Mouse (Mus musculus) neural tube, embryonic 13.5 days (tissue): ENCODE measurements around the gene Nmnat2. TPM values are rescaled to one million over a fixed set of nuclear protein-coding genes. Genes with fewer than 3 reads are reported as not detected.

Source experiments
- ATAC-seq: fragments of 200-750 bp; cut with Nextera tagmentation; 2 replicates; pipeline ENCODE4 v1.8.0; 2017; ENCODE audit warnings: low read depth, mild to moderate bottlenecking, moderate TSS enrichment, moderate library complexity
- H3K27ac ChIP-seq: fragments of 300-500 bp; sonication (generic); replicated peaks from 2 replicates; pipeline ENCODE4 v1.5.1; 2015; ENCODE audit warnings: moderate library complexity, mild to moderate bottlenecking, inconsistent platforms
- H3K27me3 ChIP-seq: fragments of 300-500 bp; sonication (generic); 2 replicates; pipeline ENCODE4 v1.6.1; 2015; ENCODE audit warnings: mild to moderate bottlenecking, inconsistent platforms
- H3K36me3 ChIP-seq: fragments of 300-500 bp; sonication (generic); 2 replicates; pipeline ENCODE4 v1.6.1; 2015; ENCODE audit warnings: mild to moderate bottlenecking, inconsistent platforms
- H3K4me1 ChIP-seq: fragments of 300-500 bp; sonication (generic); replicated peaks from 2 replicates; pipeline ENCODE4 v1.6.1; 2015; ENCODE audit warnings: inconsistent platforms
- H3K4me2 ChIP-seq: fragments of 300-500 bp; sonication (generic); 2 replicates; pipeline ENCODE4 v1.6.1; 2015; ENCODE audit warnings: inconsistent platforms, mild to moderate bottlenecking, moderate library complexity
- H3K4me3 ChIP-seq: fragments of 300-500 bp; sonication (generic); 2 replicates; pipeline ENCODE4 v1.5.1; 2015; ENCODE audit warnings: mild to moderate bottlenecking, inconsistent platforms
- H3K9ac ChIP-seq: fragments of 300-500 bp; sonication (generic); 2 replicates; pipeline ENCODE4 v1.6.1; 2015; ENCODE audit warnings: moderate library complexity, mild to moderate bottlenecking, inconsistent platforms
- H3K9me3 ChIP-seq: fragments of 300-500 bp; sonication (generic); 2 replicates; pipeline ENCODE4 v1.6.1; 2016; ENCODE audit warnings: inconsistent platforms
- WGBS: fragments of 180-500 bp; shearing (Covaris S2); methylation state at CpG from one replicate; pipeline ENCODE4 v1.1.7; 2015; 5-methylcytosine and 5-hydroxymethylcytosine counted together
- polyA plus RNA-seq: library from polyadenylated mRNA; unstranded; fragments of >200 nt; fragmentation: Nextera tagmentation; extraction: Ambion mirVana; gene quantifications from 2 replicates; pipeline ENCODE4 v1.2.1, GENCODE M21; 2015

Nmnat2 gene
- polyA plus RNA-seq, 1 experiment from 2014 or later: 76.4 TPM

DNA sequence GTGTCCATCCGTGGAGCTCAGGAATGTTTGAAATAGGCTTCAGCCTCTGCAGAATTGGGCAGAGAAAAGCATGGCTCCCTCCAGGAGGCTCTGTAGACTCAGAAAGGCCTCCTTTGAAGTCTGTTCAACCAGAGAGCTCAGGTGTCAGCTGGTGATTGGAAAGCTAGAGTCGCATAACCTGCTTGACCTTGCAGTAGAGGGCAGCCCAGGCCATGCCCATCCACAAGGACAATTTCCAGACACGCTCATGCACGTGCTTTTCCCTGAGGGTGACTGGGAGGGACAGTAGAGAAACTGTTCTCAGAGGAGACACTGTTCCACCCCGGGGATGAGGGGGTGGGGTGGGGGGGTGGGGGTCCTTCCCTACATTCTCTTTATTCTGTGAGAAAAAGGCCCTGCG, 76.6 kb downstream of the Nmnat2 start:
- H3K27ac ChIP-seq: peak overlapping the region; percentile 33; the same call in 1 of the 2 replicates
- no peak for ATAC-seq
- H3K27me3 ChIP-seq: no peaks in the 10 kb centered on the region
- 41% methylated on average over 6 of the region's 6 CpGs for WGBS
- H3K4me1 ChIP-seq: peaks cover 55% of the 10 kb centered on the region
- peak overlapping the region; percentile 35 for H3K4me2 ChIP-seq
- no peaks in the 10 kb centered on the region for H3K36me3 ChIP-seq
- peak overlapping the region; percentile 17; the same call in 1 of the 2 replicates for H3K4me3 ChIP-seq
- peak overlapping the region; percentile 26; the same call in 1 of the 2 replicates for H3K9ac ChIP-seq
- H3K9me3 ChIP-seq: no peaks in the 10 kb centered on the region

DNA sequence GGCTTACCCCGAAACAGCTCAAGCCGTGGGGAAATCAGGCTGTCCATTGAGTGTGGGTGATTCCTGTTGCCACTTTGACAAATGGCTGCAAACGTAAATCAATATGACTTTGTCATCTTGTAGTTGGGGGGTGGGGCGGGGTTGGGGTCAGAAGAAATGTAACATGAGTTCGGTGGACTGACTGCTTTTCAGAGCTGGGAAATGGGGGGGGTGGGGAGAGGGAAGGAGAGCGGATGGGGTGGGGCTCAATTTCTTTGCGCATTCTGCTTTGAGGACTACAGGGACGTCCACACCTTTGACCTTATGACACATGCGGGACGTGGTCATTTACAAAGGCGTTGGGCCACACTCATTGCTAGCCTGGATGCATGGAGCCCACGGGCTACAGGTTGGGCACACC, 77.2 kb downstream of the Nmnat2 start:
- no peaks in the 10 kb centered on the region for H3K27me3 ChIP-seq
- H3K4me2 ChIP-seq: peak overlapping the region; percentile 35
- peaks cover 59% of the 10 kb centered on the region for H3K4me1 ChIP-seq
- 57% methylated on average over 12 of the region's 12 CpGs for WGBS
- no peak for ATAC-seq
- peak overlapping the region; percentile 17 for H3K4me3 ChIP-seq
- no peaks in the 10 kb centered on the region for H3K9me3 ChIP-seq
- H3K9ac ChIP-seq: peak overlapping the region; percentile 26; the same call in 1 of the 2 replicates
- H3K27ac ChIP-seq: peak overlapping the region; percentile 33; the same call in 1 of the 2 replicates
- H3K36me3 ChIP-seq: no peaks in the 10 kb centered on the region

DNA sequence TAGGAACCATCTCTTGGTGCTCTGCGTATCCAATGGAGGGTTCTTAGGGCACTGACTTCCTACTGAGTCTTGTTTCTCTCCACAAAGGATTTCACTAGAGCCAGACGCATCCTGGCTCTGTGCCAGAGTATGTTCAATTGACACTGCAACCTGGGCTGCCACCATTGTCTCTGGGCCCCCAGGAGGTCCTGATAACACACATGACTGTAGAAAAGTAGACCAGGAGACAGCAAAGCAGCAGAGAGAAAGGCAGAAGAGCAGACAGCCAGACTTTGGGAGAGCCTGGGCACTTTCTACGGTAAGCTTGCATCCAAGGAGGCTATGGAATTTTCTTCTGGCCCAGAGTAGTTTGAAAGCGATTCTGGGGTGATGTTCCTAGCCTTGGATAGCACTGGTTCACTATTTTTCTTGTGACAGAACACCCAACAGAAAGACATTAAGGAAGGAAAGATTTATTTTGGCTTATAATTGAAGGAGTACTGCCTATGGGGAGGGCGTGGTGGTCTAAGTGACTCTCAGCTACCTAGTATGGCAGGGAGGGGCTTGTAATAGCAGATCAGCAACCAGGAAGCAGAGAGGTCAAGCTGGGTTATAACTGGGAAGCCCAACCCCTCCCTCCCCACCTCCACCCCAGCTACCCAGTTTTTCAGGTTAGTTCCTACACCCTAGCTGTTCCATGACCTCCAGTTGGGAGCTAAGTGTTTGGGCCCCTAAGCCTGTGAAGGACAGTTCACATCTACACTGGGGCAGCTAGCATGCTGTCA, 78.5 kb downstream of the Nmnat2 start:
- Histone ChIP-seq H3K9me3 (no peaks in the 10 kb centered on the region), H3K36me3 (0 out of 2 replicates have a peak, but pooled peaks cover 1% of the 10 kb centered on the region), H3K4me2 (no peak overlapping the region), H3K27me3 (no peaks in the 10 kb centered on the region), H3K27ac (peak overlapping the region; percentile 35), H3K4me3 (no peak overlapping the region), H3K9ac (peak overlapping the region; percentile 26; the same call in 1 of the 2 replicates), H3K4me1 (peaks cover 62% of the 10 kb centered on the region)
- ATAC-seq: no peak
- WGBS: 44% methylated on average over 5 of the region's 5 CpGs

DNA sequence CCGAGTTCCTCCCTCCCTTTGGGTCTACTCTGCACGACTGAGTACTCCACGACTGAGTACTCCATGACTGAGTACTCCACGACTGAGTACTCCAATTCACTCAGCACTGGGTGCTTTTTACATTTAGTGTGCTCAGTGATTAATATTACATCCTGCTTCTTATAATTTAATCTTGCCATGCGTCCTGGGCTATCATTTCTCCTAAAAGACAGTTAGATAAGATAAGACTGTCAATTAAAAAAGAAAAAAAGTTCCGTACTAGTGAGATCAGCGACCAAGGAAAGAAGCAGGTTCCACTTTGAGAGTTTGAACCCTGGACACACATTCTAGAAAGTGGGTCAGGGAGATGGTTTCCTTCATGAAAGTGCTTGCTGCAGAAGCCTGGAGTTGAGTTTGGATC, 79.3 kb downstream of the Nmnat2 start:
- no peak overlapping the region for H3K4me3 ChIP-seq
- no peaks in the 10 kb centered on the region for H3K9me3 ChIP-seq
- ATAC-seq: no peak
- 0 out of 2 replicates have a peak, but pooled peaks cover 3% of the 10 kb centered on the region for H3K36me3 ChIP-seq
- H3K27me3 ChIP-seq: no peaks in the 10 kb centered on the region
- 87% methylated on average over 7 of the region's 7 CpGs for WGBS
- H3K4me2 ChIP-seq: no peak overlapping the region
- peaks cover 62% of the 10 kb centered on the region for H3K4me1 ChIP-seq
- H3K27ac ChIP-seq: no peak overlapping the region
- H3K9ac ChIP-seq: no peak overlapping the region

DNA sequence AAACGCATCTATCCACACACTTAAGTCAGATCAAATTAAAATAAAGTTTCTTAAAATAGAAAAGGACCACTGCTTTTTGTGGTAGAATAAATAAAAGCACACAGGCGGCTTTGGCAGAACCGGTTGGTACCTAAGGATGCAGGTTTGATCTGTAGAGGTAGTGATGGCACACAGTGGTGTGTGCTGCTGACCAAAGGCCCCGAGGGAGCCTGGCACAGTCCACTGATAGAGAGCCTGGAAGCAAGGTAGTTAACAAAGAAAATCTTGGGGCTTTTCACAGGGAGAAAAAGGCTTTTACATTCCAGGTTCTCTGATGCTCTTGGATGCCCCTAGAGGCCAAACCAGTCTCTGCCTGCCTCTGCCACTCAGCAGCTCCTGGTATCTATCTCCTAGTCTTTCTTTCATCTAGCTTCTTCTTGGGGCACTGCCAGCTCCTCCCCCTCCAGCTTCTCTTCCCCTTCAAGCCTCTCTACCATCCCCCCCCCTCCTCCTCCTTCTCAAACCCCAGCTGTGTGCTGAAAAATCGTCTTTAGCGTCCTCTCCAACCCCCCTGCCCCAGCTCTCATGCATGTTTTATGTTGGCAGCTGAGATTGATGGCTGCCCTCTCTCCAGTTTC, 80.6 kb downstream of the Nmnat2 start:
- peak overlapping the region; percentile 90 for H3K27ac ChIP-seq
- H3K36me3 ChIP-seq: 0 out of 2 replicates have a peak, but pooled peaks cover 3% of the 10 kb centered on the region
- 36% methylated on average over 6 of the region's 6 CpGs for WGBS
- H3K9ac ChIP-seq: peak overlapping the region; percentile 55
- H3K4me2 ChIP-seq: no peak overlapping the region
- no peaks in the 10 kb centered on the region for H3K9me3 ChIP-seq
- H3K27me3 ChIP-seq: no peaks in the 10 kb centered on the region
- H3K4me3 ChIP-seq: no peak overlapping the region
- peak; percentile 51 for ATAC-seq
- H3K4me1 ChIP-seq: peaks cover 72% of the 10 kb centered on the region

DNA sequence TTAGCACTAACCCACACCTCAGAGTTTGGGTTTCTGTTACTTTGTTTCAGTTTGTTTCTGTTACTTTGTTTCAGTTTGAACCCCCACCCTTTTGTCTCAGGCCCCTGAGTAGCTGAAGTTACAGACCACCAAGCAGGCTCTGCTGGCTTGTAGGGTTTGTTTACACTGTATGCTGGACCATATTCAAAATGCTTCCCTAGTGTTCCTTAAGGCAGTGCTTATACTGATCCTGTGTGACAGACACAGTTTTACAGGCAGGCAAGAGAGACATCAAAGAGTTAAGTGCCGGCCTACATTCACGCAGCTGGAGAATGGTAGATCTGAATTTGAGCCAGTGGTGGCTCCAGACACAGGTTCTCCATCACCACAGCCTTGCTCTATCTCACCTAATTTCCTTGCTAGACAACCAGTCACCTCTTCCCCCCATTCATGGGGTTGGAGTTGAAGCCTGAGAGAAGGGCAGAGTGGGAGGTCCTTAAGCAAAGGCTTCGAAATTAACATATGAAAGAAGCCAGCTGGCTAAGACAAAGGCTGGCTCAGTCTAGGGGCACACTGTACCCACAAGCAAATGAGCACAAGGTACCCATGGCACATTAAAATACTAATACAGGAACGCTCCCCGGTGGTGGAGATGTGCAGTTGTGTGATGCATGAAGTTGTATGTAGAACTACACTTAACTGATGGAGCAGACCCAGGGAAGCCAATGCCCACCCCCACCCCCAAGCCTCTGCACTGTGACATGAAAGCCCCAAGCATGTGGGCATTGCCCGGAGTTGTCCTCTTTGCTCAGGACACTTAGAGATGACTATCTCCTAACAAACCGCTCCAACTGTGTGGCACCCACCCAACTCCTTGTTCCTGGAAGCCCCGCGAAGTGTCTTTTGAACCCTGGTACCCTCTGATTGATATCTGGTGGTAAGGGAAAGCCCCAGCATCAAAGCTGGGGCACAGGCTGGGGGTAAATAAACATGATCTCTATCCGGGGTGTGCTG, 82.9 kb downstream of the Nmnat2 start:
- H3K9ac ChIP-seq: no peak overlapping the region
- peak overlapping the region; percentile 46 for H3K27ac ChIP-seq
- H3K27me3 ChIP-seq: 0 out of 2 replicates have a peak, but pooled peaks cover 3% of the 10 kb centered on the region
- 51% methylated on average over 10 of the region's 10 CpGs for WGBS
- H3K36me3 ChIP-seq: 0 out of 2 replicates have a peak, but pooled peaks cover 3% of the 10 kb centered on the region
- H3K4me3 ChIP-seq: no peak overlapping the region
- H3K9me3 ChIP-seq: no peaks in the 10 kb centered on the region
- H3K4me2 ChIP-seq: no peak overlapping the region
- peaks cover 66% of the 10 kb centered on the region for H3K4me1 ChIP-seq
- peak; percentile 18; the same call in 1 of the 2 replicates for ATAC-seq

DNA sequence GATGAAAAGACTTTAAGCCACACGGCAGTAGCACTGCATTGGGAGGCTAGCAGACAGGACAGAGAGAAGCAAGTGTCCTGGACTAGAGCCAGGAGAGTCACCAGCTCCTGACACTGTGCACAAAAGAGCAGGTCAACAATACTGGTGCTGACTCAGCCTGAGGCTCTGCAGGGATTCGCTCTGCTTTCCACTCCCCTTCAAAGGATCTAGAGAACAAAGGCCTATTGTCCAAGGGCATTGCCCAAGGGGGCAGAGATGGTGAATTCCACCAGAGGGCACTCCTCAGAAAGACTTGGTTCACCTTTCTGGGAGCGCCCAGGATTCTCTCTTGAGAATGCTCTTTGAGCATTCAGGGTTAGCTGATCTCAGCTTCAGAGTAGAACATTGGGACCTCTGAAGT, 85.3 kb downstream of the Nmnat2 start:
- 0 out of 2 replicates have a peak, but pooled peaks cover 3% of the 10 kb centered on the region for H3K36me3 ChIP-seq
- ATAC-seq: no peak; the same call in 1 of the 2 replicates
- peak overlapping the region; percentile 61 for H3K27ac ChIP-seq
- no peak overlapping the region for H3K4me3 ChIP-seq
- peaks cover 75% of the 10 kb centered on the region for H3K4me1 ChIP-seq
- H3K9me3 ChIP-seq: no peaks in the 10 kb centered on the region
- H3K4me2 ChIP-seq: no peak overlapping the region
- no peak overlapping the region for H3K9ac ChIP-seq
- H3K27me3 ChIP-seq: peaks cover 3% of the 10 kb centered on the region; the same call in 1 of the 2 replicates
- WGBS: 16% methylated on average over 3 of the region's 3 CpGs

DNA sequence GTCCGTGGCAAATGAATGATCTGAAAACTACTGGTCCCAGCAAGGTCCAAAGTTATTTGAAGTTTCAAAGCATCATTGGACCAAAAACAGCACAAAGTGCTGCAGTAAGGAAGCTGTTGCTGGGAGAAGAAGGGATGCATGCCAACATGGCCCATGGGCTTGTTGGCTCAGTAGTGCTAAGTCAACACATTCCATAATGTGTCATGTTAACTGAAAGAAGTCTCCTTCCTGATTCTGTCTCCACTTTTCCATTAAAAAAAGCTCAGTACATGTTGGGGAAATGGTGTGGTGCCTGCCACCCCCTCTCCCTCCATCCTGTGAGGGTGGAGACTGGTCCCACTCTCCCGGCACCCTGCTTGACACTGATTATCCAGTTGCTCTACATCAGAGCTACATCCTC, 86.3 kb downstream of the Nmnat2 start:
- 76% methylated on average over 2 of the region's 2 CpGs for WGBS

DNA sequence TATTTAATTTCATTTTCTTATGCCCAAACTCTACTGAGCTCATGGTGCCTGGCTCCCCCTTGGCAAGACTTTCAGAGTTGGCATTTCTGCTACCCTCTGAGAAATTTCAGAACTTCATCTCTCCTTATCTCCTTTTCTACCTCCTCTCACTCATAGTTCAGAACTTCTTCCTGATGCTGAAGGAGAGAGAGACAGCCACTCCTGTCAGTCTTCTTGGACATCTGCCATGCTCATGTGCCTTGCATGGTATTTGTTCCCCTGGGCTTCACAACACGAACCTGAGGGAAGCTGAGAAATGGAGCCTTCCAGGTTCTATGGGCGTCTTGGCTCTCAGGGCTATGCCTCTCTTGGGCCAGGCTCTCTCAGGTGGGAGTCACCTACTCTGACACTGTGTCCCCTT, 87.5 kb downstream of the Nmnat2 start:
- H3K36me3 ChIP-seq: 0 out of 2 replicates have a peak, but pooled peaks cover 3% of the 10 kb centered on the region
- no peak overlapping the region for H3K4me2 ChIP-seq
- H3K27me3 ChIP-seq: peaks cover 15% of the 10 kb centered on the region
- ATAC-seq: no peak
- H3K4me3 ChIP-seq: no peak overlapping the region
- 73% methylated on average over 2 of the region's 2 CpGs for WGBS
- peaks cover 58% of the 10 kb centered on the region for H3K4me1 ChIP-seq
- H3K27ac ChIP-seq: no peak overlapping the region
- H3K9ac ChIP-seq: no peak overlapping the region
- no peaks in the 10 kb centered on the region for H3K9me3 ChIP-seq

More for the DNA sequence above, 86.3 kb downstream of the Nmnat2 start:
- peaks cover 9% of the 10 kb centered on the region for H3K27me3 ChIP-seq
- peak overlapping the region; percentile 61; the same call in 1 of the 2 replicates for H3K27ac ChIP-seq
- peaks cover 69% of the 10 kb centered on the region for H3K4me1 ChIP-seq
- H3K9me3 ChIP-seq: no peaks in the 10 kb centered on the region
- no peak overlapping the region for H3K9ac ChIP-seq
- ATAC-seq: no peak
- H3K4me3 ChIP-seq: no peak overlapping the region
- H3K36me3 ChIP-seq: 0 out of 2 replicates have a peak, but pooled peaks cover 3% of the 10 kb centered on the region
- H3K4me2 ChIP-seq: no peak overlapping the region

DNA sequence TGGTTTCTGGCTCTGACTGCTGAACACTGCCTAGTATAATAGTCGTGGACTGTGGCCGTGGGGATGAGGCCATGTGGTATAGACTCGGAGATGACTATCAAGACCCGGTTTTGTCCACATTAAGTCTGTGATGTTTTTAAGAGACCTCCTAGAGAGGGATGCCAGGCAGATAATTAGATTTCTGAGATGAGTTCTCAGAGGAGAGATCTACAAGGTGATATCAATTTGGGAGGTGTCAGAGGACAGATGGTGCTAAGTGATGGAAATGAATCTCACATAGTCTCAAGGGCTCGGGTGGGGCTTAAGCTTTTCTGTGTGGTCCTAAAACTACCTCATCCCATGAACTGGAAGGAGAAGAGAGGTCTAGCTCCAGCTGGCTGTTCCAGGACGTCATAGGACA, 88.5 kb downstream of the Nmnat2 start:
- Histone ChIP-seq H3K27ac (peak overlapping the region; percentile 43), H3K9ac (no peak overlapping the region), H3K36me3 (0 out of 2 replicates have a peak, but pooled peaks cover 2% of the 10 kb centered on the region), H3K9me3 (no peaks in the 10 kb centered on the region), H3K4me1 (peaks cover 56% of the 10 kb centered on the region), H3K4me2 (no peak overlapping the region), H3K4me3 (no peak overlapping the region), H3K27me3 (peaks cover 18% of the 10 kb centered on the region)
- 37% methylated on average over 6 of the region's 6 CpGs for WGBS
- ATAC-seq: no peak

DNA sequence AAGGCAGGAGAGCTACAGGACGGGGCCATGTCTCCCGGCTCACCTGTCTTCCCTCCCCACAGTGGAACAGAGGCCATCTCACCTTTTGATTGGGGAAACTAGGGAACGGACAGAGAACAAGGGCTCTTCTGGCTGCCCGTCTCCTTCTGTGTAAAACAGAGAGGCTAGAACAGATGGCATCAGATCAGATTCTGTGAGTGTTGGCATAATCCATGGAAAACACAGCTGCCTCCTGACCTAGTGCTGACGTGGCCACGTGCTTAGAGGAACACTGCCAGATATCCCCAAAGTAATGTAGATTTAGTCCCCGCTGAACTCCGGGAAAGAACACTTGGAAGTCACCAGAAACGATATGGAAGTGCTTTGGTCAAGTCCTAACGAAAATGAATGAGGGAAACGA, 90.6 kb downstream of the Nmnat2 start:
- Histone ChIP-seq H3K27me3 (peaks cover 32% of the 10 kb centered on the region), H3K9ac (no peak overlapping the region), H3K27ac (no peak overlapping the region), H3K4me3 (no peak overlapping the region), H3K36me3 (no peaks in the 10 kb centered on the region), H3K4me2 (no peak overlapping the region), H3K9me3 (no peaks in the 10 kb centered on the region), H3K4me1 (peaks cover 58% of the 10 kb centered on the region)
- 69% methylated on average over 11 of the region's 11 CpGs for WGBS
- ATAC-seq: no peak
